Mouse (Mus musculus) heart, postnatal 0 days (tissue): ENCODE results near the gene Trmt1l. TPM values are rescaled to one million over a fixed set of nuclear protein-coding genes. Genes with fewer than 3 reads are reported as not detected.
A peak's percentile ranks its signal among the peaks of the same experiment; 100 is the strongest.

Experiments used
- ATAC-seq: fragments of 200-750 bp; cut with Nextera tagmentation; 2 replicates; pipeline ENCODE4 v1.8.0; 2017; ENCODE audit warnings: low read depth, moderate number of reproducible peaks, moderate library complexity; ENCODE audit not compliant: insufficient read depth
- DNase-seq: peaks from one replicate; pipeline ENCODE4 v3.0.0-alpha.2; 2016; ENCODE audit warnings: low spot score
- H3K27ac ChIP-seq: fragments of 300-500 bp; sonication (generic); 2 replicates; pipeline ENCODE4 v1.5.1; 2014; ENCODE audit warnings: low read depth, mild to moderate bottlenecking
- H3K27me3 ChIP-seq: fragments of 300-500 bp; sonication (generic); 2 replicates; pipeline ENCODE4 v1.6.1; 2014; ENCODE audit warnings: low read length, mixed read lengths; ENCODE audit not compliant: control insufficient read depth, insufficient read depth
- H3K36me3 ChIP-seq: fragments of 300-500 bp; sonication (generic); replicated peaks from 2 replicates; pipeline ENCODE4 v1.6.1; 2014; ENCODE audit warnings: low read length, mixed read lengths; ENCODE audit not compliant: control insufficient read depth, insufficient read depth
- H3K4me1 ChIP-seq: fragments of 300-500 bp; sonication (generic); 2 replicates; pipeline ENCODE4 v1.6.1; 2014; ENCODE audit warnings: antibody characterized with exemption; ENCODE audit not compliant: control insufficient read depth, insufficient read depth
- H3K4me2 ChIP-seq: fragments of 300-500 bp; sonication (generic); 2 replicates; pipeline ENCODE4 v1.6.1; 2014; ENCODE audit warnings: low read depth, mild to moderate bottlenecking, low read length, moderate library complexity
- H3K4me3 ChIP-seq: fragments of 300-500 bp; sonication (generic); 2 replicates; pipeline ENCODE4 v1.5.1; 2014; ENCODE audit warnings: low read depth, low read length
- H3K9ac ChIP-seq: fragments of 300-500 bp; sonication (generic); replicated peaks from 2 replicates; pipeline ENCODE4 v1.6.1; 2014; ENCODE audit warnings: low read depth, low read length, mixed read lengths
- H3K9me3 ChIP-seq: fragments of 300-500 bp; sonication (generic); replicated peaks from 2 replicates; pipeline ENCODE4 v1.6.1; 2016; ENCODE audit warnings: low read length; ENCODE audit not compliant: control insufficient read depth
- CTCF ChIP-seq: IDR thresholded peaks from 2 replicates; pipeline ENCODE4 v1.5.1; 2016; ENCODE audit warnings: antibody characterized with exemption, control low read depth, low read depth
- EP300 ChIP-seq: IDR thresholded peaks from 2 replicates; pipeline ENCODE4 v1.6.1; 2016; ENCODE audit warnings: antibody characterized with exemption, low read depth
- WGBS: fragments of 180-500 bp; shearing (Covaris S2); extraction: QIAGEN DNeasy Blood & Tissue Kit; methylation state at CpG from one replicate; pipeline ENCODE4 v1.1.7; 2014; 5-methylcytosine and 5-hydroxymethylcytosine counted together
- microRNA-seq: library from miRNA; unstranded; fragments of <30 nt; microRNA quantifications from one replicate; pipeline ENCODE4, GENCODE M21; 2016
- polyA plus RNA-seq: library from polyadenylated mRNA; unstranded; fragments of >200 nt; fragmentation: Nextera tagmentation; extraction: Ambion mirVana; gene quantifications from 2 replicates; pipeline ENCODE4 v1.2.1, GENCODE M21; 2015
- total RNA-seq: library from RNA; depleted of rRNA; stranded (reverse); fragments of >200 nt; gene quantifications from 2 replicates; pipeline ENCODE4 v1.2.3, GENCODE M21; 2014; ENCODE audit warnings: low replicate concordance; rRNA removed

Trmt1l gene
- total and polyA plus RNA-seq, 2 experiments from 2014 or later, result 12.7 to 24.2 TPM

GRCm38 (mm10) chr1:151499815-151500501 is 71.6 kb downstream of the Trmt1l start:
- peak; percentile 37 for ATAC-seq
- no peaks in the 10 kb centered on the region for H3K9me3 ChIP-seq
- no peak for DNase-seq
- peak overlapping the region; percentile 79 for H3K4me3 ChIP-seq
- peak overlapping the region; percentile 69 for H3K4me2 ChIP-seq
- TF ChIP-seq CTCF (no peak), EP300 (no peak)
- H3K9ac ChIP-seq, result peak overlapping the region; percentile 94
- H3K27me3 ChIP-seq, result no peaks in the 10 kb centered on the region
- under 1% methylated on average over 54 of the region's 59 CpGs for WGBS
- H3K4me1 ChIP-seq, result peaks cover 25% of the 10 kb centered on the region
- H3K27ac ChIP-seq, result peak overlapping the region; percentile 97
- no peaks in the 10 kb centered on the region for H3K36me3 ChIP-seq

- ATAC-seq (peak; percentile 97), DNase-seq (peak; percentile 97)
- peak within 1 kb of the TSS; percentile 94 for H3K9ac ChIP-seq
- peak within 1 kb of the TSS; percentile 97 for H3K27ac ChIP-seq
- TF ChIP-seq CTCF, result 0 out of 2 replicates have a peak, but pooled peaks have one; percentile 4
- TF ChIP-seq EP300, result 0 out of 2 replicates have a peak, but pooled peaks have one; percentile 17
- H3K4me2 ChIP-seq, result peak within 1 kb of the TSS; percentile 69
- no peaks in the 10 kb centered on the region for H3K36me3 ChIP-seq
- peaks cover 20% of the 10 kb centered on the region for H3K4me1 ChIP-seq
- peak within 1 kb of the TSS; percentile 79 for H3K4me3 ChIP-seq
- under 1% methylated on average over 84 of the region's 90 CpGs for WGBS
- H3K27me3 ChIP-seq, result no peaks in the 10 kb centered on the region
- no peaks in the 10 kb centered on the region for H3K9me3 ChIP-seq
Observed at GRCm38 (mm10) chr1:151500531-151501361, 72.4 kb downstream of the Trmt1l start, which contains the start of gene Rnf2. Gene Rnf2, minus strand, starts transcription at chr1:151500955.

Small RNA genes lying within 50 kb of the gene (microRNA-seq; reads per million reads assigned to microRNA genes)
- 1.4 reads per million for gene Mir7682

Other genes starting within 250 kb of the Trmt1l start
- gene Gm47985, start 246.0 kb upstream of the Trmt1l start, total RNA-seq, result 0.08 and 0.23 TPM in 2 replicates
- 0.25 and 0.42 TPM in 2 replicates for gene Gm47985, start 246.0 kb upstream of the Trmt1l start, polyA plus RNA-seq
- not detected in 2 replicates for gene Gm8947, start 236.2 kb upstream of the Trmt1l start, total RNA-seq
- 0.10 TPM in 1 of 2 replicates, not detected in the other for gene Gm8947, start 236.2 kb upstream of the Trmt1l start, polyA plus RNA-seq
- gene Gm47995, start 230.1 kb upstream of the Trmt1l start, total RNA-seq, result 1.4 TPM in 1 of 2 replicates, not detected in the other
- not detected in 2 replicates for gene Gm47995, start 230.1 kb upstream of the Trmt1l start, polyA plus RNA-seq
- not detected in 2 replicates for gene 3110040M04Rik, start 224.4 kb upstream of the Trmt1l start, total RNA-seq
- gene 3110040M04Rik, start 224.4 kb upstream of the Trmt1l start, polyA plus RNA-seq, result not detected in 2 replicates
- not detected in 2 replicates for gene Gm47996, start 218.4 kb upstream of the Trmt1l start, total RNA-seq
- not detected in 2 replicates for gene Gm47996, start 218.4 kb upstream of the Trmt1l start, polyA plus RNA-seq
- 385 and 413 TPM in 2 replicates for gene Ivns1abp, start 84.1 kb upstream of the Trmt1l start, total RNA-seq
- gene Ivns1abp, start 84.1 kb upstream of the Trmt1l start, polyA plus RNA-seq, result 272 and 278 TPM in 2 replicates
- gene Swt1, start 87 bp upstream of the Trmt1l start, total RNA-seq, result 2.9 and 18.1 TPM in 2 replicates
- gene Swt1, start 87 bp upstream of the Trmt1l start, polyA plus RNA-seq, result 15.9 TPM in 2 replicates
- 50.6 and 127 TPM in 2 replicates for gene Rnf2, start 72.4 kb downstream of the Trmt1l start, total RNA-seq
- 35.9 and 36.4 TPM in 2 replicates for gene Rnf2, start 72.4 kb downstream of the Trmt1l start, polyA plus RNA-seq
- gene Fam129a, start 142.6 kb downstream of the Trmt1l start, total RNA-seq, result 18.8 and 64.3 TPM in 2 replicates
- 13.9 and 14.1 TPM in 2 replicates for gene Fam129a, start 142.6 kb downstream of the Trmt1l start, polyA plus RNA-seq